Mouse (Mus musculus) hindbrain, postnatal 0 days (tissue): Measurements from ENCODE around the gene Ercc1. TPM values are rescaled to one million over a fixed set of nuclear protein-coding genes. Genes with fewer than 3 reads are reported as not detected.

Source experiments
- ATAC-seq: fragments of 200-750 bp; cut with Nextera tagmentation; 2 replicates; pipeline ENCODE4 v1.8.0; 2017; ENCODE audit warnings: mild to moderate bottlenecking, moderate TSS enrichment, moderate library complexity
- DNase-seq: peaks from one replicate; pipeline ENCODE4 v3.0.0-alpha.2; 2015; ENCODE audit warnings: low spot score
- H3K27ac ChIP-seq: fragments of 300-500 bp; sonication (generic); 2 replicates; pipeline ENCODE4 v1.5.1; 2014; ENCODE audit warnings: mild to moderate bottlenecking
- H3K27me3 ChIP-seq: fragments of 300-500 bp; sonication (generic); 2 replicates; pipeline ENCODE4 v1.6.1; 2014; ENCODE audit warnings: low read length, mixed read lengths; ENCODE audit not compliant: insufficient read depth
- H3K36me3 ChIP-seq: fragments of 300-500 bp; sonication (generic); 2 replicates; pipeline ENCODE4 v1.6.1; 2014; ENCODE audit warnings: low read length, mixed read lengths; ENCODE audit not compliant: insufficient read depth
- H3K4me1 ChIP-seq: fragments of 300-500 bp; sonication (generic); 2 replicates; pipeline ENCODE4 v1.6.1; 2014; ENCODE audit warnings: antibody characterized with exemption, low read length, mixed read lengths; ENCODE audit not compliant: insufficient read depth
- H3K4me2 ChIP-seq: fragments of 300-500 bp; sonication (generic); 2 replicates; pipeline ENCODE4 v1.6.1; 2014; ENCODE audit warnings: low read depth, mild to moderate bottlenecking, low read length, moderate library complexity, mixed read lengths
- H3K4me3 ChIP-seq: fragments of 300-500 bp; sonication (generic); 2 replicates; pipeline ENCODE4 v1.5.1; 2014; ENCODE audit warnings: low read length
- H3K9ac ChIP-seq: fragments of 300-500 bp; sonication (generic); replicated peaks from 2 replicates; pipeline ENCODE4 v1.6.1; 2014; ENCODE audit warnings: mild to moderate bottlenecking, low read length, moderate library complexity, mixed read lengths
- H3K9me3 ChIP-seq: fragments of 300-500 bp; sonication (generic); 2 replicates; pipeline ENCODE4 v1.6.1; 2016; ENCODE audit warnings: low read length, mixed read lengths
- CTCF ChIP-seq: IDR thresholded peaks from 2 replicates; pipeline ENCODE4 v1.5.1; 2016; ENCODE audit warnings: antibody characterized with exemption, control low read depth, low read depth
- WGBS: fragments of 180-500 bp; shearing (Covaris S2); extraction: QIAGEN DNeasy Blood & Tissue Kit; methylation state at CpG from one replicate; pipeline ENCODE4 v1.1.7; 2014; 5-methylcytosine and 5-hydroxymethylcytosine counted together
- microRNA counts: library from miRNA; unstranded; fragments of <30 nt; microRNA quantifications from one replicate; lab custom pipeline; 2015
- microRNA-seq, 2 experiments: library from miRNA; unstranded; fragments of <30 nt; microRNA quantifications; one replicate each; pipeline ENCODE4; 2016
- polyA plus RNA-seq: library from polyadenylated mRNA; unstranded; fragments of >200 nt; fragmentation: Nextera tagmentation; extraction: Ambion mirVana; gene quantifications from 2 replicates; pipeline ENCODE4 v1.2.1, GENCODE M21; 2015
- total RNA-seq: library from RNA; depleted of rRNA; stranded (reverse); fragments of >200 nt; gene quantifications from 2 replicates; pipeline ENCODE4 v1.2.3, GENCODE M21; 2014; rRNA removed

The Ercc1 gene
- total and polyA plus RNA-seq, 2 experiments from 2014 or later: 44.1 to 74.2 TPM

GRCm38 (mm10) chr7:19404476-19404875, 59.9 kb downstream of the Ercc1 start, which contains the start of gene Ckm:
Gene Ckm, plus strand, starts transcription at chr7:19404776.
- ATAC-seq: no peak
- no peaks in the 10 kb centered on the region for H3K9me3 ChIP-seq

DNA sequence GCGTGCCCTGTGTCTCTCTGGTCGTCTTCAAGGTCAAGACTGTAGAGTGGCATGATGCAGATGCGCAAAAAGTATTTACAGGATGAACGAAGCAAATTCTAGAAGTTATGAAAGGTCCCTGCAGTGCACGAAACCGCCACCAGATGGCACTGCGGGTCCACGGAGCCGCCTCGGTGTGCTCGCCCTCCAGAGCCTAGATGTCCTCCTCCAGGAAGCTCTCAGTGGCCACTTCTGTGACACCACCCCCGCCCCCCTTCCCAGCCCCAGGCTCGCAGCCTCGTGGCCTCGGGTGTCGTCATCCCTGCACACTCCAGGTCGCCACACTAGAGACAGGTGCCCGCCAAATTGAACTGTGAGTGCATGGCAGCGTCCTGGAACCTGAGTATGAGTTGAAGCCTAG, 60.8 kb downstream of the Ercc1 start:
- H3K27me3 ChIP-seq: peaks cover 32% of the 10 kb centered on the region
- no peaks in the 10 kb centered on the region for H3K36me3 ChIP-seq
- WGBS: 3% methylated on average over 19 of the region's 19 CpGs
- peaks cover 3% of the 10 kb centered on the region; the same call in 1 of the 2 replicates for H3K4me1 ChIP-seq
- ATAC-seq (peak; percentile 79), DNase-seq (peak; percentile 82)
- no peak overlapping the region for H3K9ac ChIP-seq
- H3K4me2 ChIP-seq: peak overlapping the region; percentile 33; the same call in 1 of the 2 replicates
- peak; percentile 98 for TF ChIP-seq CTCF
- H3K27ac ChIP-seq: no peak overlapping the region
- H3K4me3 ChIP-seq: no peak overlapping the region
- no peaks in the 10 kb centered on the region for H3K9me3 ChIP-seq

More at GRCm38 (mm10) chr7:19404476-19404875, 59.9 kb downstream of the Ercc1 start, which contains the start of gene Ckm:
- H3K9ac ChIP-seq: peak within 1 kb of the TSS; percentile 54
- H3K36me3 ChIP-seq: no peaks in the 10 kb centered on the region
- H3K27me3 ChIP-seq: peaks cover 32% of the 10 kb centered on the region
- 53% methylated on average over 7 of the region's 7 CpGs for WGBS
- H3K4me3 ChIP-seq: peak within 1 kb of the TSS; percentile 51
- DNase-seq: no peak
- TF ChIP-seq CTCF: no peak
- H3K4me2 ChIP-seq: peak within 1 kb of the TSS; percentile 88
- H3K27ac ChIP-seq: no peak within 1 kb of the TSS
- peaks cover 5% of the 10 kb centered on the region; the same call in 1 of the 2 replicates for H3K4me1 ChIP-seq

MicroRNA genes within 50 kb of the gene (microRNA counts, 519-probe panel; counts per million panel counts)
- microRNA mmu-miR-343 (lab: Ali Mortazavi, UCI): not detected

Small RNA genes lying within 50 kb of the gene (microRNA-seq; reads per million reads assigned to microRNA genes)
- 0 reads per million in 2 experiments for gene Mir343

Other genes with a start within 250 kb of the Ercc1 start
- gene Gm4969, start 226.4 kb upstream of the Ercc1 start, total RNA-seq: 4.6 and 6.3 TPM in 2 replicates
- 7.7 and 7.9 TPM in 2 replicates for gene Gm4969, start 226.4 kb upstream of the Ercc1 start, polyA plus RNA-seq
- gene Fbxo46, start 224.9 kb upstream of the Ercc1 start, total RNA-seq: 19.6 and 23.8 TPM in 2 replicates
- gene Fbxo46, start 224.9 kb upstream of the Ercc1 start, polyA plus RNA-seq: 7.7 and 9.0 TPM in 2 replicates
- gene Qpctl, start 195.5 kb upstream of the Ercc1 start, total RNA-seq: 17.3 and 18.3 TPM in 2 replicates
- 24.7 and 25.5 TPM in 2 replicates for gene Qpctl, start 195.5 kb upstream of the Ercc1 start, polyA plus RNA-seq
- gene Snrpd2, start 195.1 kb upstream of the Ercc1 start, total RNA-seq: 34.1 and 42.9 TPM in 2 replicates
- 114 and 118 TPM in 2 replicates for gene Snrpd2, start 195.1 kb upstream of the Ercc1 start, polyA plus RNA-seq
- gene Gipr, start 178.7 kb upstream of the Ercc1 start, total RNA-seq: 2.0 and 3.0 TPM in 2 replicates
- 0.85 and 1.3 TPM in 2 replicates for gene Gipr, start 178.7 kb upstream of the Ercc1 start, polyA plus RNA-seq
- gene Eml2, start 168.4 kb upstream of the Ercc1 start, total RNA-seq: 88.2 and 103 TPM in 2 replicates
- gene Eml2, start 168.4 kb upstream of the Ercc1 start, polyA plus RNA-seq: 15.0 and 18.9 TPM in 2 replicates
- 3.8 and 4.5 TPM in 2 replicates for gene Gpr4, start 132.2 kb upstream of the Ercc1 start, total RNA-seq
- 4.1 and 4.4 TPM in 2 replicates for gene Gpr4, start 132.2 kb upstream of the Ercc1 start, polyA plus RNA-seq
- 44.2 and 47.7 TPM in 2 replicates for gene Opa3, start 116.4 kb upstream of the Ercc1 start, total RNA-seq
- gene Opa3, start 116.4 kb upstream of the Ercc1 start, polyA plus RNA-seq: 34.6 and 37.1 TPM in 2 replicates
- gene Vasp, start 73.0 kb upstream of the Ercc1 start, total RNA-seq: 62.6 and 68.3 TPM in 2 replicates
- gene Vasp, start 73.0 kb upstream of the Ercc1 start, polyA plus RNA-seq: 35.5 and 37.0 TPM in 2 replicates
- gene Ppm1n, start 64.7 kb upstream of the Ercc1 start, total RNA-seq: 2.1 and 2.9 TPM in 2 replicates
- gene Ppm1n, start 64.7 kb upstream of the Ercc1 start, polyA plus RNA-seq: 2.0 and 2.5 TPM in 2 replicates
- gene Rtn2, start 62.2 kb upstream of the Ercc1 start, total RNA-seq: 151 and 155 TPM in 2 replicates
- 98.4 and 101 TPM in 2 replicates for gene Rtn2, start 62.2 kb upstream of the Ercc1 start, polyA plus RNA-seq
- 0.31 and 1.0 TPM in 2 replicates for gene Fosb, start 34.7 kb upstream of the Ercc1 start, total RNA-seq
- gene Fosb, start 34.7 kb upstream of the Ercc1 start, polyA plus RNA-seq: 0.09 and 0.11 TPM in 2 replicates
- gene Cd3eap, start 14.7 kb downstream of the Ercc1 start, total RNA-seq: 11.1 and 12.4 TPM in 2 replicates
- 17.9 and 19.3 TPM in 2 replicates for gene Cd3eap, start 14.7 kb downstream of the Ercc1 start, polyA plus RNA-seq
- 0.68 and 1.0 TPM in 2 replicates for gene Ppp1r13l, start 15.0 kb downstream of the Ercc1 start, total RNA-seq
- 1.0 and 1.2 TPM in 2 replicates for gene Ppp1r13l, start 15.0 kb downstream of the Ercc1 start, polyA plus RNA-seq
- gene Ercc2, start 37.2 kb downstream of the Ercc1 start, total RNA-seq: 57.3 and 65.1 TPM in 2 replicates
- 18.6 and 19.9 TPM in 2 replicates for gene Ercc2, start 37.2 kb downstream of the Ercc1 start, polyA plus RNA-seq
- gene Klc3, start 59.3 kb downstream of the Ercc1 start, total RNA-seq: 2.3 and 2.9 TPM in 2 replicates
- gene Klc3, start 59.3 kb downstream of the Ercc1 start, polyA plus RNA-seq: 1.7 and 2.7 TPM in 2 replicates
- 3.9 and 27.4 TPM in 2 replicates for gene Ckm, start 60.0 kb downstream of the Ercc1 start, total RNA-seq
- 0.14 and 0.30 TPM in 2 replicates for gene Ckm, start 60.0 kb downstream of the Ercc1 start, polyA plus RNA-seq
- 60.3 and 60.5 TPM in 2 replicates for gene Mark4, start 114.0 kb downstream of the Ercc1 start, total RNA-seq
- 16.2 and 18.1 TPM in 2 replicates for gene Mark4, start 114.0 kb downstream of the Ercc1 start, polyA plus RNA-seq
- 0.61 and 1.3 TPM in 2 replicates for gene Exoc3l2, start 118.6 kb downstream of the Ercc1 start, total RNA-seq
- 2.0 and 2.3 TPM in 2 replicates for gene Exoc3l2, start 118.6 kb downstream of the Ercc1 start, polyA plus RNA-seq
- 18.8 and 22.4 TPM in 2 replicates for gene Bloc1s3, start 163.6 kb downstream of the Ercc1 start, total RNA-seq
- gene Bloc1s3, start 163.6 kb downstream of the Ercc1 start, polyA plus RNA-seq: 3.8 and 4.3 TPM in 2 replicates
- gene Trappc6a, start 163.6 kb downstream of the Ercc1 start, total RNA-seq: 26.4 and 46.5 TPM in 2 replicates
- gene Trappc6a, start 163.6 kb downstream of the Ercc1 start, polyA plus RNA-seq: 42.8 and 44.3 TPM in 2 replicates
- 1.9 and 4.4 TPM in 2 replicates for gene Nkpd1, start 173.1 kb downstream of the Ercc1 start, total RNA-seq
- gene Nkpd1, start 173.1 kb downstream of the Ercc1 start, polyA plus RNA-seq: 1.3 TPM in 2 replicates
- 125 and 128 TPM in 2 replicates for gene Ppp1r37, start 218.3 kb downstream of the Ercc1 start, total RNA-seq
- 27.0 and 27.7 TPM in 2 replicates for gene Ppp1r37, start 218.3 kb downstream of the Ercc1 start, polyA plus RNA-seq
- gene Zfp296, start 232.5 kb downstream of the Ercc1 start, total RNA-seq: 0.25 TPM in 1 of 2 replicates, not detected in the other
- gene Zfp296, start 232.5 kb downstream of the Ercc1 start, polyA plus RNA-seq: not detected in 2 replicates
- gene Gemin7, start 232.8 kb downstream of the Ercc1 start, total RNA-seq: 60.0 and 61.7 TPM in 2 replicates
- 153 and 162 TPM in 2 replicates for gene Gemin7, start 232.8 kb downstream of the Ercc1 start, polyA plus RNA-seq